Mouse (Mus musculus): ENCODE data around the gene Zfp712.

The Zfp712 gene

DNA sequence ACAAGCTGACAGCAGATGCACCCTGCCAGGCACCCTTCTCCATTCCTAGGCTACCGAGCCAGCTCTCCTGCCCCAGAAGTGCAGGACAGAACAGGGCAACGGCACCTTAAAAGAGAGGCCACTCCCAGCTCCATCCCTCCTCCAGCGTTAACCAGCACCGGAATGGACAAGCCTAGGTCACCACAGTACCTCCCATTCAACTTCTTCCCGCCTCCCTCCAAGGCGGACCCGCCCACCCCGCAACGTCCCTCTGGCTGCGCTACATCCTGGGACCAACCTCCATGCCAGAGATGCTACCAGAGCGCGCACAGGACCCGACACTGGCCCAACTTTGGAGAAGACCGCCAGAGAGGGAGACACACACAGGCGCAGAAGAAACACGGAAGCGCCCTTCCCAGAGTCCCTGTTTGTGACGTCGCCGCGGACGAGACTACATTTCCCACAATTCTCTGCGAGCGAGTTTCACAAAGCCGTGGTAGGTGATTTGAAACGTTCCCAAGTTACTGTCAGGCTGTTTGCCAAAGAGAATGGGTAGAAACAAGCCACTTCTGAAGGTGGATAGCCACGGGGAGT, at the start of gene Zfp712:
Zfp712 (minus strand) TSS at position 385 of the 573 bp plus-strand sequence.
- peak; percentile 97 for DNase-seq (ENCODE audit: low read depth, low spot score)

DNA sequence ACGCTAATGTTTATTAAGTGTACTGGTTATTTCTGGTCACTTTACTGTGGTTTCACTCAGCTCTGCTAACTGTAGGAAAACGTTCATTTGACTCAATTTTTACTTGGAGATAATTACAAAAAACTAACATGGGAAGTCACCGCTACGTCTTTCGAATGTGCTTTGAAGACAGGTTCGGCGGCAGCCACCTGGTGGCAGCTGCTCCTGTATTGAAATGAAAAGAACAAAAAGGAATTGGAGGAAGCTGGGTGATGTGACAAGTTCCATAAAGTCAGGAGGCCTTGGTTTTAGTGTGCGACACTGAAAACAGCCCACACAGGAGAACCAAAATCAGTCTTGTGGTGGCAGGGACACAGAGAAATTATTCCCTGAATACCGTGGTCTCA, 47.8 kb upstream of the Zfp712 start:
- DNase-seq (ENCODE audit: low read depth, low spot score): no peak

- DNase-seq (ENCODE audit: low read depth, low spot score): peak; percentile 99
These were observed 47.3 kb upstream of the Zfp712 start, which contains the start of gene Gm28557 for GRCm38 (mm10) chr13:67108194-67108820. Gene Gm28557 (minus strand): TSS chr13:67108604.

- no peak for DNase-seq (ENCODE audit: low read depth, low spot score)
These were observed 46.7 kb upstream of the Zfp712 start for GRCm38 (mm10) chr13:67107681-67108080.

- DNase-seq (ENCODE audit: low read depth, low spot score): no peak
These were observed 36.9 kb upstream of the Zfp712 start, which contains the start of gene Zfp708 for GRCm38 (mm10) chr13:67097876-67098275. Gene Zfp708 (minus strand): TSS chr13:67097976.

- DNase-seq (ENCODE audit: low read depth, low spot score): no peak
These were observed 29.2 kb upstream of the Zfp712 start for GRCm38 (mm10) chr13:67090154-67090553.

- peak; percentile 89 for DNase-seq (ENCODE audit: low read depth, low spot score)
These were observed 21.0 kb upstream of the Zfp712 start for GRCm38 (mm10) chr13:67081946-67082345.

- DNase-seq (ENCODE audit: low read depth, low spot score): peak; percentile 93
These were observed 20.3 kb upstream of the Zfp712 start for GRCm38 (mm10) chr13:67081142-67081713.

DNA sequence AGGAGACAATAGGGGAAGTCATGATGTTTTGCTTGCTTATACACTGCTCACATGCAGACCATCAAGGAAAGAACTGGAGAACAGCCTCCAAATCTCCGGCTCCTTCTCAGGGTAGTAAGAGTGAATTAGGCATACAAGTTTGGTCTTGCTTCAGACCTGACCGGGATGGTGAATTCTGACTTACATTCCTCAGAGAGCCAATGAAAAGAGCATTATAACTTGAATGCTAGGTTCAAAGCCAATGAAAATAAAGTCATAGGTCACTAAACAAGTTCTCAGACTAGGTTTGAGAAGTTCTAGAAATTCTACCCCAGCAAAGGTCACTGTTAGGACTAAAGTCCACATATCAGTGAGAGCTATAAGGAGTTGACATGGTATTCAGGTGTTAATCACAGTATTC, 16.3 kb upstream of the Zfp712 start:
- no peak for DNase-seq (ENCODE audit: low read depth, low spot score)

GRCm38 (mm10) chr13:67072786-67073185, 11.8 kb upstream of the Zfp712 start:
- DNase-seq (ENCODE audit: low read depth, low spot score): peak; percentile 77

- peak; percentile 36 for DNase-seq (ENCODE audit: low read depth, low spot score)
These were observed 4.4 kb upstream of the Zfp712 start for GRCm38 (mm10) chr13:67065386-67065785.

DNA sequence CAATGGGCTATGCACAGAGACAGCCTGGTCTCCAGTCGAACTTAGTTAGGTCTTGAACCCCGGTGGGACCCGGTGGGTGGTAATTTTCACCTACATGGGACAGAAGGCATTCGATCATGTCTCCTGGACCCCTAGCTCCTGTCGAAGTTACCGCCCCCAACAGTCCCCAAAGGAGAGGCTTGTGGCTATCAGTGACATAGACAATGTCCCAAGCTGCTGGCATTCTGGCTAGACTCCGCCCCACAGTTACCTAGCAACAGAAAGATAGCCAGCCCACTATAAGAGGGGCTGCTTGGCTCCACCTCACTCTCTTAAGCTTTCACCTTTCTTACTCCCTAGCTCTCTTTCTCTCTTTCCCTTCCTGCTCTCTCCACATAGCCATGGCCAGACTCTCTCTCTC, 1.5 kb upstream of the Zfp712 start:
- peak; percentile 73 for DNase-seq (ENCODE audit: low read depth, low spot score)

GRCm38 (mm10) chr13:67060161-67060785, 697 bp downstream of the Zfp712 start:
- DNase-seq (ENCODE audit: low read depth, low spot score): peak; percentile 61

Measured in R1 (cell line).